Mouse (Mus musculus) liver, adult 2 months (tissue): ENCODE results near the gene Zfp217. TPM values are rescaled to one million over a fixed set of nuclear protein-coding genes. Genes with fewer than 3 reads are reported as not detected.

Experiments
- DNase-seq: peaks from one replicate; pipeline ENCODE4 v3.0.0-alpha.2; 2011; ENCODE audit warnings: low read depth, low spot score; ENCODE audit errors: extremely low read depth
- H3K27ac ChIP-seq: fragments of 200-500 bp; replicated peaks from 2 replicates; pipeline ENCODE4 v1.5.1; 2012; ENCODE audit warnings: low read depth, mild to moderate bottlenecking, control low read depth, inconsistent platforms, low read length; ENCODE audit not compliant: insufficient read depth
- H3K27me3 ChIP-seq: fragments of 200-500 bp; 2 replicates; pipeline ENCODE4 v1.6.1; 2012; ENCODE audit warnings: mild to moderate bottlenecking, moderate library complexity, low read length, inconsistent platforms; ENCODE audit not compliant: control insufficient read depth, insufficient read depth
- H3K36me3 ChIP-seq: fragments of 200-500 bp; 2 replicates; pipeline ENCODE4 v1.6.1; 2012; ENCODE audit warnings: low read length, inconsistent platforms; ENCODE audit not compliant: control insufficient read depth, insufficient read depth
- H3K4me1 ChIP-seq: fragments of 200-500 bp; 2 replicates; pipeline ENCODE4 v1.6.1; 2011; ENCODE audit warnings: low read length; ENCODE audit not compliant: control insufficient read depth, insufficient read depth
- H3K4me3 ChIP-seq: fragments of 200-500 bp; 2 replicates; pipeline ENCODE4 v1.5.1; 2011; ENCODE audit warnings: low read depth, mild to moderate bottlenecking, control low read depth, low read length, moderate library complexity; ENCODE audit not compliant: insufficient read depth
- H3K79me2 ChIP-seq: fragments of 200-500 bp; 2 replicates; pipeline ENCODE4 v1.6.1; 2012; ENCODE audit warnings: inconsistent platforms, mild to moderate bottlenecking, low read length, moderate library complexity; ENCODE audit not compliant: control insufficient read depth, insufficient read depth
- H3K9ac ChIP-seq: fragments of 200-500 bp; 2 replicates; pipeline ENCODE4 v1.6.1; 2012; ENCODE audit warnings: low read depth, mild to moderate bottlenecking, control low read depth, inconsistent platforms, low read length
- CTCF ChIP-seq: fragments of 200-500 bp; IDR thresholded peaks from 2 replicates; pipeline ENCODE4 v1.5.1; 2011; ENCODE audit warnings: low read depth, low read length, control low read depth
- POLR2A ChIP-seq: fragments of 200-500 bp; IDR thresholded peaks from 2 replicates; pipeline ENCODE4 v1.6.1; 2011; ENCODE audit warnings: low read length, control low read depth; ENCODE audit not compliant: insufficient read depth; ENCODE audit errors: extremely low read depth
- WGBS: fragments of 180-500 bp; shearing (Covaris S2); methylation state at CpG from one replicate; pipeline ENCODE4 v1.1.7; 2018; 5-methylcytosine and 5-hydroxymethylcytosine counted together
- polyA plus RNA-seq: library from polyadenylated mRNA; depleted of rRNA; stranded (reverse); fragments of >200 nt; gene quantifications from 2 replicates; pipeline ENCODE4 v1.2.3, GENCODE M21; 2012
- total RNA-seq: library from RNA; depleted of rRNA; stranded (reverse); fragments of >200 nt; gene quantifications from 2 replicates; pipeline ENCODE4 v1.2.3, GENCODE M21; 2014

The Zfp217 gene
- total and polyA plus RNA-seq, 2 experiments, result 2.9 to 4.2 TPM

- Histone ChIP-seq H3K9ac (no peak overlapping the region), H3K36me3 (no peaks in the 10 kb centered on the region), H3K27ac (no peak overlapping the region), H3K4me1 (peaks cover 3% of the 10 kb centered on the region; the same call in 1 of the 2 replicates), H3K79me2 (no peaks in the 10 kb centered on the region), H3K4me3 (no peak overlapping the region), H3K27me3 (no peaks in the 10 kb centered on the region)
- no peak for TF ChIP-seq CTCF
- DNase-seq, result no peak
- 86% methylated on average over 5 of the region's 5 CpGs for WGBS
Measured at GRCm38 (mm10) chr2:170179317-170179716, 31.4 kb upstream of the Zfp217 start.

DNA sequence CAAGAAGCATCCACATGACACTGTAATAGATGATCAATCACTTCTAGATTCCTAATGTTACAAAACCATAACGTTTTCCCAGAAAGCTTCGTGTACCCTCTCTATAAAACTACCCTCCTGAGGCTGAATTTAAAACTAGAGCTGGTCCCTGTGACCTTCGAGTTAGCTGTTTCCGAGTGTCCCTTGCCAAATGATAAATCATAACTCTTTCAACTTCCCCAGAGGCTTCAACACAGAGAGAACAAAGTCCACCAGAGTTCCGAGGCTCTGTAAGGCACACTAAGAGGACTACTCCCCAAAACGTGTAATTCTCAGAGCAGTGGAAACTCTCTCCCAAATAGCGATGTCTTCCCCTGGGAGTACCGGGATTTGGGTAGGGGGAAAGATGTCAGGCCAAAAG, 29.4 kb upstream of the Zfp217 start:
- no peak for DNase-seq
- Histone ChIP-seq H3K27ac (no peak overlapping the region), H3K27me3 (no peaks in the 10 kb centered on the region), H3K4me1 (peaks cover 11% of the 10 kb centered on the region; the same call in 1 of the 2 replicates), H3K79me2 (no peaks in the 10 kb centered on the region), H3K9ac (no peak overlapping the region), H3K4me3 (no peak overlapping the region), H3K36me3 (no peaks in the 10 kb centered on the region)
- WGBS, result 25% methylated on average over 8 of the region's 8 CpGs
- TF ChIP-seq CTCF (no peak), POLR2A (no peak)

DNA sequence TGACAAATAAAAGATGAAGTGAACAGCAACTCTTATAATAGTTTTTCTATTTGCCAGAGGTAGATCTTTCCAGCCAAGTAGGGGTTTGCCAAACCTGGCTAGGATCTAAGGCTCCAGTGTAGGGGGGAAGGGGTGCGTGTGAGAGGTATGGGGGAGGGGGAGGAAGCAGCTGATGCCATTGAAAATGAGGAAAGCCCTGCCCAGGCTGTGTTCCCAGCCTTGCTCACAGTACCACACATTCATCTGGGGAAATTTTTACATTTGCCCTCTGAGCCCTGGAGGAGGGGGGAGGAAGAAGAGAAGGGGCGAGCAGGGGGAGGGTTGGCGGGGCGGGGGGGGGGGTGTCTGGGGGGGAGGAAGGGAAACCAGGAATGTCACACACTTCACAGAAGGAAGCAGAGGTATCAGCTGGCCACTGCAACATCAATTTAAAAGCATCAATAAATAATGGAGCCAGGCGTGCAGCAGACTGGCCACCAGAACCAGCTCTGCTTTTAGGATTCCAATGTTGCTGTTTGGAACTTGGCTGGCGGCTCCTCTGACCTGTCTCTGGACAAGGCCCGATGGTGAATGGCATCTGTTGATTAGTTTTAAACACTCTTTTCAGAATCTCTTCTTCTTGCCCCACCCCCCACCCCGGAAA, 28.5 kb upstream of the Zfp217 start:
- DNase-seq, result no peak
- Histone ChIP-seq H3K27me3 (no peaks in the 10 kb centered on the region), H3K79me2 (no peaks in the 10 kb centered on the region), H3K9ac (no peak overlapping the region), H3K36me3 (no peaks in the 10 kb centered on the region), H3K27ac (no peak overlapping the region), H3K4me1 (peaks cover 11% of the 10 kb centered on the region; the same call in 1 of the 2 replicates), H3K4me3 (no peak overlapping the region)
- 55% methylated on average over 8 of the region's 8 CpGs for WGBS
- TF ChIP-seq CTCF (no peak), POLR2A (no peak)

DNA sequence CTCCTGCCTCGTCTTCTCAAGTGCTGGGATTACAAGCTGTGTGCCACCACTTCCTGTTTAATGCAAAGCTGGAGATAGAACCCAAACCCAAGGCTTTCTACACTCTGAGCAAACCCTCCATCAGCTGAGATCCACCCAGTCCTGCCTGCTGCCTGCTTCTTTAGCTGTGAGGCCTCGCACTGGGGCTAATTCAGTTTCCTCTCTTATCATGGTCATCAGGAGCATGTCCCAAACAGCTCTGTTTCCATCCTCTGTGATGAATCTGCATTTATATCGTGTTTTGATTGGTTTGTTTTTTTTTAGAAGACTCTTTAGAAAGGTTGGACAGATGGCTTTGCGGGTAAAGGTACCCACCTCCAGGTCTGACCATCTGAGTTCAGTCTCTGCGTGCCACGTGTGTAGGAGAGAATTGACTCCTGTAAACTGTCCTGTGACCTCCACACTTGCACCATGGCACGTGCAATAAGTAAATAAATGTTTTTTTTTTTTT, 27.8 kb upstream of the Zfp217 start:
- Histone ChIP-seq H3K4me3 (no peak overlapping the region), H3K79me2 (no peaks in the 10 kb centered on the region), H3K27me3 (no peaks in the 10 kb centered on the region), H3K9ac (no peak overlapping the region), H3K36me3 (no peaks in the 10 kb centered on the region), H3K27ac (no peak overlapping the region), H3K4me1 (peaks cover 11% of the 10 kb centered on the region; the same call in 1 of the 2 replicates)
- 27% methylated on average over 7 of the region's 7 CpGs for WGBS
- no peak for TF ChIP-seq POLR2A
- TF ChIP-seq CTCF, result no peak
- DNase-seq, result peak; percentile 61

DNA sequence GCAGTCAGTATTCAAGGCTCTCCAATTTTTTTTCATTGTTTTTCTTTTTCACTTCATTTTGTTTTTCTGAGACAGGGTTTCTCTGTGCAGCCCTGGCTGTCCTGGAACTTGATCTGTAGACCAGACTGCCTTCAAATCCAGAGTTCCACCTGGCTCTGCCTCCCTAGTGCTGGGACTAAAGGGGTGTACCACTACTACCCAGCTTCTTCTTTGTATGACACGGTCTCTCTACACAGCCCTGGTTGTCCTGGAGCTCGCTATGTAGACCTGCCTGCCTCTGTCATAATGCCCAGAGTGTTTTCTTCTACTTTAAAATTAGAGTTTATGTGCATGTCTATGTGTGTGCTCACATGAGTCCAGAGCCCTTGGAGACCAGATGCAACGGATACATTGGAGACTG, 27.3 kb upstream of the Zfp217 start:
- TF ChIP-seq POLR2A, result no peak
- TF ChIP-seq CTCF, result no peak
- Histone ChIP-seq H3K4me1 (peaks cover 11% of the 10 kb centered on the region; the same call in 1 of the 2 replicates), H3K9ac (no peak overlapping the region), H3K79me2 (no peaks in the 10 kb centered on the region), H3K36me3 (no peaks in the 10 kb centered on the region), H3K27me3 (no peaks in the 10 kb centered on the region), H3K4me3 (no peak overlapping the region), H3K27ac (no peak overlapping the region)
- WGBS, result 91% methylated on average over 3 of the region's 3 CpGs
- no peak for DNase-seq

DNA sequence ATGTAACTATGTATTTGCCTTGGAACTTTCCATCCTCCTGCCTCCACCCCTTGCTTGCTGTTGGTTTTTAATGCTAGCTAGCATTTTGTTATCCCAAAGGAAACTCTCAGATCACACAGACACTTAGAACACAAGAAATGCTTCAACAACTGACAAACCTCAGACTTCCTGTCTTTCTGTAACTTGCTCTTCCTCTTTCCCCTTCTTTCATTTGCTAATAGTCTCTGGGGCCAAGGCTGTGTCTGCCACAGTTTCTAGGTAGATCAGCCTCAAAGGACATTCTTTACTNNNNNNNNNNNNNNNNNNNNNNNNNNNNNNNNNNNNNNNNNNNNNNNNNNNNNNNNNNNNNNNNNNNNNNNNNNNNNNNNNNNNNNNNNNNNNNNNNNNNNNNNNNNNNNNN, 21.2 kb upstream of the Zfp217 start:
- peaks cover 9% of the 10 kb centered on the region; the same call in 1 of the 2 replicates for H3K4me1 ChIP-seq
- H3K79me2 ChIP-seq, result no peaks in the 10 kb centered on the region
- H3K27me3 ChIP-seq, result no peaks in the 10 kb centered on the region
- H3K4me3 ChIP-seq, result no peak overlapping the region
- 0 out of 2 replicates have a peak overlapping the region, but pooled peaks have one; percentile 23 for H3K27ac ChIP-seq
- no peaks in the 10 kb centered on the region for H3K36me3 ChIP-seq
- no peak for DNase-seq
- TF ChIP-seq POLR2A, result no peak
- no peak overlapping the region for H3K9ac ChIP-seq
